Mouse (Mus musculus) MEL-GATA-1-ER (cell line): Measurements from ENCODE around the gene Cul5.

Experiments used
- DNase-seq: peaks from one replicate; pipeline ENCODE4 v3.0.0-alpha.2; 2012; ENCODE audit warnings: low read depth; ENCODE audit errors: extremely low read depth

Cul5 gene

GRCm38 (mm10) chr9:53669680-53670219 lies at the start of gene Cul5:
TSS of gene Cul5 (minus strand) at chr9:53670014.
- DNase-seq, result peak; percentile 96

GRCm38 (mm10) chr9:53705992-53706696 lies 36.3 kb upstream of the Cul5 start, which contains the start of gene Rab39:
TSS of gene Rab39 (minus strand) at chr9:53706232.
- peak; percentile 88 for DNase-seq

DNA sequence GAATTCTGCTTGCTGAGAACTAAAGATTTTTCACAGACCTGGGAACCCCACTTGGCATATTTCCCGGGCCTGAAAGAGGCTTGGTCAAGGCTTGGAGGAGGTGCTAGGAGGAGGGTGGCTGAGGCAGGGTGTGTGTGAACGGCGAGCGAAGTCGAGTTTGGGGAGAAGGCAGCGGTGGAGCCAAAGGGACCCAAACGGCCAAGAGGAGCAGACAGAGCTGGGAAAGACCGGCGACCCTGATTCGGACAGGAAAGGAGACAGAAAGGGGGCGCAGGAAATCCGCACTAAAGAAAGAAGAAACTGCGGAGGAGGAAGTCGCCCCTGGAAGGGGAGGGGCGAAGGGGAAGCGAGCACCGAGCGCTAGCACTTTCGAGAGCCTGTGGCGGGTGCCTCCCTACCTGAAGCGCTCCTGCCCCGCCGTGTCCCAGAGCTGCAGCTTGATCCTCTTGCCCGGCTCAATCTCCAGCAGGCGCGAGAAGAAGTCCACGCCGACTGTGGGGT lies 35.7 kb upstream of the Cul5 start:
- DNase-seq, result no peak

- no peak for DNase-seq
These were observed 33.2 kb upstream of the Cul5 start for GRCm38 (mm10) chr9:53702991-53703390.

GRCm38 (mm10) chr9:53700496-53700895 lies 30.7 kb upstream of the Cul5 start:
- DNase-seq, result peak; percentile 83

GRCm38 (mm10) chr9:53695846-53696245 lies 26.0 kb upstream of the Cul5 start:
- no peak for DNase-seq

DNA sequence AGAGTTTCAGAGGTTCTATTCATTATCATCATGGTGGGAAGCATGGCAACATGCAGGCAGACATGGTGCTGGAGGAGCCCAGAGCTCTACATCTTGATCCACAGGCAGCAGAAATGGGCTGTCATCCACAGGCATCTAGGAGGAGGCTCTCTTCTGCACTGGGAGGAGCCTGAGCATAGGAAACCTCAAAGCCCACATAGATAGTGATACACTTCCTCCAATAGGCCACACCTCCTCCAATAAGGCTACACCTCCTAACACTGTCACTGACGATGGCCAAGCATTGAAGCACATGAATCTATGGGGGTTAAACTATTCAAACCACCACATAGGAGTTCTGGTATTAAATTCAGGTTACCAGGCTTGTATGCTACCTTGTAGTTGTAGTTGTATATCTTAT lies 23.9 kb upstream of the Cul5 start:
- peak; percentile 87 for DNase-seq

- no peak for DNase-seq
These were observed 22.2 kb upstream of the Cul5 start for GRCm38 (mm10) chr9:53691745-53692670.

GRCm38 (mm10) chr9:53680851-53681250 lies 11.0 kb upstream of the Cul5 start:
- no peak for DNase-seq

DNA sequence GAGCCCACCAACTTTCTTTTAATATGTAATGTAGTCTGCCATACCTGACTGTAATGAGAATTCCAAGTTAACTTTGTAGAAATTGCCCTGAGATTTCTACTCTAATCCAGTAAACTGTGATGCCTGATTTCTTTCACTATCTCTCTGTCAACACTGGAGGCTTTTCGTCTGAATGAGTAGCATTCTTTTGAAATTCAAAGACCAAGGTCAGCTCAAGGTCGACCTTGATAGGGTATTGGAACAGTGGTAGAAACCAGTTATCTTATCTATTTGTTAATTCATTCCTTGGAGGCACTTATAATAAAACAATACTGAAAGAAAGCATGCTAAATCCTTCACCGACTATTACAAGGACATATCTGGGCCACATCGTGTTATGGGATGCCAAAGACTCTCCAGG lies 7.1 kb upstream of the Cul5 start:
- no peak for DNase-seq

- peak; percentile 78 for DNase-seq
These were observed 3.8 kb upstream of the Cul5 start for GRCm38 (mm10) chr9:53673571-53673970.

DNA sequence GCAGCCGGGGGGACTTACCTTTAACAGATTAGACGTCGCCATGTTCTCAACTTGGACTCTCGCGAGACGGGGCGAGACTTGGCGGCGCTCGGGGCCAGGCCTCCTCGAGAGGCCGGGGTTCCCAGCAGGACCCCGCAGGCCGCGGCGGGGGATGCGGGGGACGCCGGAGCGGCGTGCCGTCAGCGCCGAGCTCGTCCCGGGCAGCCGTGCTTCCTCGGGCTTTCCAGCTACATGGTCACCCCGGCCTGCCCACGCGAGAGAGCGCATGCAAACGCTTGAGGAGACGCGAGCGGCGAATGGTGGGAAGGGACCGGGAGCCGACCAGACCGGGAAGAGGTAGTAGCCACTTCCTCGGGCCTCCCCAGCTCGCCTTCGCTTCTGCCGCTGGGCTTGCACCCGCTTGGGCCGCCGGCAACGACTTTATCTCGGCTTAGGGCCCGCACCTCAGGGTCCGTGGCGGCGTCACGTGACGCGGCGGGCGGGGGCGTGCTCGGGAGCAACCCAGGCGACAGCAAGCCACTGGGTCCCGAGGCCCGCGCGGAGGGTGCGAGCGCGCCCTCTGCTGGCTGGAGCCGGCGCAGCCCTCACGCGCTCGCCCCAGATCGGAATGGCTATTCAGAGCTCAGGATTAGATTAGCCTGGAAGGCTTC lies 2.7 kb downstream of the Cul5 start:
- DNase-seq, result peak; percentile 79

DNA sequence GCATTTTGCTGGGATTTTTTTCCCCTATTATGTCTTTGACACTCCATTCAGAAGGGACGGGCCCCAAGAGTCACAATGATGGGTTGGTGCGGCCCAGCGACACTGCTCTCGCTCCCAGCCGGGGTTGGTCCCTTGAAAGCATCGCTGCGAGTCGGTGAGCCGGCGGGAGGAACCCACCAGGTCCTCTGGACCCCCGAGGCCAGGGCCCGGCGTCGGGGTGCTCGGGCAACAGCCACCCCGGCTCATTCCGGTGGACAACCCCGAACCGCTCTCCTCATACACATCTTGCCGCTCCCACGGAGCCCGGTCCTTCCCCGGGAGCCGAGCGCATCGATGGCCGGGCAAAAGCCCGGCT lies 3.2 kb downstream of the Cul5 start:
- no peak for DNase-seq

- DNase-seq, result no peak
These were observed 4.4 kb downstream of the Cul5 start for GRCm38 (mm10) chr9:53665428-53665827.

DNA sequence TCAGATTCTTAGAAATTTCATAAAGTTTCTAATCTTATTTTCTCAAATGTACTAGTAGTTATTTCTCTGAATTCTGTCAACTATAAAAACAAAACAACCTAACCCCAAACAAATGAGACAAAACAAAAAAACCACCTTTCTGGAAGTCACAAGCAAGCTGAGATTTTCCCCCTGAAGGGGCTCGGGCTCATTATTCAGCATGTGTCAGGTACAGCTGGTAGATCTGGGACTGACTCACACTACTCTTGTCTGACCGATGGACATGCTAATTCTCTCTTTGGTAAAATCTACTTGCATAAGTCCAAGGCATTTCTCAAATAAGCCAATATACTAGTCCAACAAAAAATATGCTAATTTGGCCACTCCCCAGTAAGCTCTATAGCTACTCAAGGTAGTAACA lies 5.0 kb downstream of the Cul5 start:
- DNase-seq, result no peak

- DNase-seq, result no peak
These were observed 35.0 kb downstream of the Cul5 start for GRCm38 (mm10) chr9:53634796-53635195.

DNA sequence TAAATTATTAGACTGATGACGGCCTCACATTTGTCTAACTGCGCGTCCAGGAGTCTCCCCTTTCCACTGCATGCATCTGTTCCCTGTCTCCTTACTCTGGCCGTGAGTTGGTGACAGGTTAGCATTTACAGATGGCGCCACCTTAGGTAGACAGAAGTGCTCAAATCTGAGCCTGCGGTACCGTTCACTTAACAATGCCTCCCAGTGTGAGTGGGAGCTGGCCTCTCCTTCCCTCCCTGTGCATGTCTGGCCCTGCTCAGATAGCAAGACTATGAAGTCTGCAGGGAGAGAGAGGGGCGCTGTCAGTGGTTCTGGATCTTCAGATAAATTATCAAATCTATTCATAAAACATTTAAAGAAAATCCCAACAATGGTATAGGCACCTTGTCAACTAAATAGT lies 54.6 kb downstream of the Cul5 start:
- no peak for DNase-seq

DNA sequence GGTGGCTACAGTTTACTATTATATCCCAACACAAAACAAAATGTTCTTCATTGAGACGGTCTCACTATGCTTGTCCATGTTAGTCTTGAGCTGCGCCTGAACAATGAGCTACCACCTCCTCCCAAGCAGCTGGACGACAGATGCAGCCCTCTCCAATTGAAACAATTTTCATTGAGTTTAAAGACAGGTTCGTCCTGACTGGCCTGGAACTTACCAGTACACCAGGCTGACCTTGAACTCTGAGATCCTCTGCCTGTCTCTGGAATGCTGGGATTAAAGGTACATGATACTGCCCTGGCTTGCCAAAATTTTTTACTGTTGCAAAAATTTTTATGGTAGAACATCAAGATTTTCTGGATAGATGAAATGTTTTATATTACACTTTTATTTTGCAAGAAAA lies 55.5 kb downstream of the Cul5 start:
- DNase-seq, result no peak

DNA sequence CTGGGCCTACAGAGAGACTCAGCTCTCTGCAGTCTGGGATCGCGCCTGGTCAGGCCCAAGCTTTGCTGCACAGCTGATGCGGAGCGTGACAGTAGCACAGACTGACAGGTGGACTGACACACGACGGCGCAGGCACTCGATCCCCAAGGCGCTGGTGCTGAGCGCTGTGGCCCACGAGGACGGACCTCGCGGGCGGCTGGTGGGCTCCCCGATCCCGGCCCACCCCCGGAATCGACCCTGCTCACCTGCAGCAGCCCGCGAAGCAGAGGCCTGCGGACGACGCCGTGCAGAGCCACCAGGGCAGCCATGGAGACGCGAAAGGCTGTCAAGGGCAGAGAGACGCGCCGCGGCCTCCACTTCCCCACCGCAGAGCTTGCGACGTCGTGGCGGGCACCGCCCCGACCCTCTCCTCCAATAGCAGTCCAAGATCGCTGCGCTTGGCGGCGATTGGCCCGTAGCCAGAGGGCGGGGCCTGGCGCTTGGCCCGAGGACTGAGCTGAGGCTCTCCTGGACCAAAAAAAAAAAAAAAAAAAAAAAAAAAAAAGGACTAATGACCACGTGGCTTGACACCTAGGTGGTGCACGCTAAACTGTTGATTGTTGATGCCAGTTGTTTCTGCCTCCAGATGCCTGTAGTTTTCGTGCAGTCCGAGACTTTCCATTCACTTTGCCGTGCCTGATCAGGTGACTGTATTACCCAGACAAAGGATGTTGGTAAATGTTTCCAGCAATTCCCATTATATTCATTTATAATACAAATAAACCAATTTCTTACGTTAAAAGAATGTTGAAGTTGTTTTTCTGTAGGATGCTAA lies 59.6 kb downstream of the Cul5 start, which contains the start of gene Acat1:
TSS of gene Acat1 (minus strand) at position 415 of the 814 bp plus-strand sequence.
- DNase-seq, result peak; percentile 78

- no peak for DNase-seq
These were observed 60.4 kb downstream of the Cul5 start for GRCm38 (mm10) chr9:53609306-53609967.
